Mouse (Mus musculus) megakaryocyte, adult 5-6 weeks (primary cell): ENCODE measurements around the gene Me1. TPM values are rescaled to one million over a fixed set of nuclear protein-coding genes. Genes with fewer than 3 reads are reported as not detected.
"Not testable (repeated sequence)": the region's sequence is repeated elsewhere in the genome, so short reads cannot be mapped to it uniquely, and the experiment has no call there.

Source experiments
- ATAC-seq: 2 replicates; pipeline ENCODE4 v1.8.0; 2016; ENCODE audit warnings: mild to moderate bottlenecking, inconsistent platforms; ENCODE audit not compliant: poor library complexity, severe bottlenecking
- total RNA-seq, 2 experiments: library from RNA; stranded (forward) in 1 of 2; stranded (reverse) in 1 of 2; fragments of 153-499, 151-499 nt in 1 of 2; fragments of 221-1000, 200-1000 nt in 1 of 2; gene quantifications; 2 replicates each; pipeline versions ENCODE4 v1.2.3 to v1.2.4; 2015 to 2017

Gene Me1
- total RNA-seq, 2 experiments from 2014 or later, result not detected

DNA sequence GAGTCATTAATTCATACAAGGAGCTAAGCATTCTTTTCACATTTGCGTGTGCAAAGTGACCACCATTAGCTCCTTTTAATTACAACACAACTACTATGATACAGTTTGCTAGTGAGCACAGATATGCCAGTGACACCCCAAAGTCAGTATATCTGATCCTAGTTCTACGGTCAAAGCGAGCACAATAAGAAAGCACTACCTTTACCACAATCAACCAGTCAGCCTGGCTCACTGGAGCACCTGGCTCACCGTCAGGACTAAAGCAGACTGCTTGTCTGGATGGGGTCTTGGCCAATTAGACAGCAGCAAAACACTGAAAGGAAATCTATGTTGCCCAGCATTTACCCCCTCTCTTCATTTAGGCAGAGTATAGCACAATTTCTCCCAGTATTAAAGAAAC lies 83.7 kb downstream of the Me1 start:
- no peak for ATAC-seq

DNA sequence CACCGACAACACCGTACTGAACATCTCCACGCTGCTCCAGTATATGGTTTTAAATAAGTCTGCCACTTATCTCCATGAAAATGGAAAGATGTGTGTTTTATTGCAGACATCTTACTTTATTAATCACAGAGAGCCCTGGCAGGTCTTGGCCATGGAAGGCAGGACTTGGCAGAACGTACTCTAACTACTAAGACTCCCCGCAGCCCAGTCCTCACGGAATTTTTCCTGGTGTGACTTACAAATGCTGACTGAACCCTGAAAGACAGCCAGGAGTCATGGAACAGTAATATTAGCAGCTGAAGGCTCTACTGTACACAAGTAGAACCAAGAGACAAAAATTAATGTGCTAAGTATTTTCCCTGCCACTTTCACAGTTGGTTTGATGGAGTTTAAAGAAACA lies 90.0 kb downstream of the Me1 start:
- ATAC-seq, result no peak

DNA sequence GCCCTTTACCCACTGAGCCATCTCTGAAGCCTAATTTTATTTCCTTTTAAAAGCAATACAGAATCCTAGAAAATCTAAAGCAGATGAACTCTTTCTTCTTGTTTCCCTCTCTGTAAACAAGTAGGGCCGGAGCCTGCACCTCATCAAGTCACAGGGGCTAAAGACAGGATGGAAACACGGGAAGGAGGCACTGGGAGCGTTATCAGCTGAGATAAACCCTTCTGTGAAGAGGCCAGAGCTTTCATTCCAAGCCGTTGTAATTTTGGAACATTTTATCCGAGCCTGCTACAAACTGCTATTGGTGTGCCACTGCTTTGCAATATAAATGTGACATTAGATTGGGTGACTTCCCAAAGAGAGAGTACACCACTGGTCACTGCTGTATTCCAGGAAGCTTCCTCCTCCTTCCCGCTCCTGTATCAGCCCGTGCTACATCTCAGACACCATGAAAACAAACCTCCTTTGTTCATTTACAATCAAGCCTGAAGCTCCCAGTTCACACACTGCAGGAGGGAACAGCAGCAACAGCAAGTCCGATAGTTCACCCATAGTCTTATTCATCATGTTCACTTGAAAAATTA lies 95.9 kb downstream of the Me1 start:
- ATAC-seq, result no peak

DNA sequence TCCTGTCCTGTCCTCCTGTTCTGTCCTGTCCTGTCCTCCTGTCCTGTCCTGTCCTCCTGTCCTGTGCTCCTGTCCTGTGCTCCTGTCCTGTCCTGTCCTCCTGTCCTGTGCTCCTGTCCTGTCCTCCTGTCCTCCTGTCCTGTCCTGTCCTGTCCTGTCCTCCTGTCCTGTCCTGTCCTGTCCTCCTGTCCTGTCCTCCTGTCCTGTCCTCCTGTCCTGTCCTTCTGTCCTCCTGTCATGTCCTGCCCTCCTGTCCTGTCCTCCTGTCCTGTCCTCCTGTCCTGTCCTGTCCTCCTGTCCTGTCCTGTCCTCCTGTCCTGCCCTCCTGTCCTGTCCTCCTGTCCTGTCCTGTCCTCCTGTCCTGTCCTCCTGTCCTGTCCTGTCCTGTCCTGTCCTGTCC lies 98.8 kb downstream of the Me1 start:
- not testable (repeated sequence) for ATAC-seq

DNA sequence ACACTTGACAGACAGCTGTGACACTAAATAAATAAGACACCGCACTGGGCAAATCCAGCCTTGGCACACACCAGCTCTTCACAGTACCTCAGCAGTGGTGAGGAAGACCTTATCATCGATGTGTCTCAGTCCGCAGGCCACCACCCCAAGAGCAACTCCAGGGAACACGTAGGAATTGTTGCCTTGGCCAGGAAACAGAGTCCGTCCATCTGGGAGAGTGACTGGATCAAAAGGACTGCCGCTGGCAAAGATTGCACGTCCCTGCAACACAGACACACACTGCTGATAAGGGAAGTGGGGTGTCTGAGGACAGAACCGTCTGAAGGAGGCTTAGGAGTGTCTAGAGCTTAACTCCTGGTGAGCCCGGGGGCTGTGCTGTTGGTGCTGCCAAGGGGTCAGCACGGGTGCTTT lies 101.4 kb downstream of the Me1 start:
- not testable (repeated sequence) for ATAC-seq

DNA sequence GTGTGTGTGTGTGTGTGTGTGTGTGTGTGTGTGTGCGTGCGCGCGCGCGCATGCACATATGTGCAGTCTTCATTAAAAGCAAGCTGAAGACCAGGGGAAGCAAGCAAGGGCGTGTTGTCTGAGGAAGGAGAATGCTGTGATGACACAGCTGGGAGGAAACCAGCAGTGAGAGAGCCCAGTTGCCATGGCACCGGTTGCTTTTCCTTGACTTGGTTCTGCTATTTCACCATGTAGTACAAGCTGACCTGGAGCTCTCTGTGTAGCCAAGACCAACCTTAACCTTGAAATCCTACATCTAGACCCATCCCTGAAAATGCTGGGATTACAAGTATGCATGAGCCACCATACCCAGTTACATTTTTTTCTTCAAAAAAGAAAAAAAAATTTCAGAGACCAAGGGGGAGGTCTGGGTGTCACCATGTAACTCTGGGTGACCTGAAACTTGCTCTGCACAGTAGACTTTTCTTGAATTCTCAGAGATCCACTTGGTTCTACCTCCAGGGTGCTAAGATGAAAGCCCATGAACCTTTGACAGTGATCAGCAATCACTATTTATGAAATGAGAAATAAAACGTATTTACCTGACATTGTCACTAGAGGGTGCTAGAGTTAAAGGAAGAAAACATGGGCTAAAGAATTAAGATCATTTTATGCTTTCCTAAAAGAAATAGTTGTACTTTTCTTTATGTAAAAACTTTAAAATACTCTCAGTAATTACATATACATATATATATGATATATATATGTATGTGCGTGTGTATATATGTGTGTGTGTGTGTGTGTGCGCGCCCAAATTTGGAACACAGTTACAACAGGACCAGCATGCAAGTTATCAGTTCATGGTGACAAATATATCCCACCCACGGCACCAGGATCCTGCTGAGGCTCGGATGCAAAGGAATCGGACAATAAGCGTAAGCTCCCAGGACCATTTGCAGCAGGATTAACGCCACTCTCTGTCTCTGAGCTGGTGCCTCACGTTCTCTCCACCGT lies 102.8 kb downstream of the Me1 start:
- ATAC-seq, result peak; percentile 97

DNA sequence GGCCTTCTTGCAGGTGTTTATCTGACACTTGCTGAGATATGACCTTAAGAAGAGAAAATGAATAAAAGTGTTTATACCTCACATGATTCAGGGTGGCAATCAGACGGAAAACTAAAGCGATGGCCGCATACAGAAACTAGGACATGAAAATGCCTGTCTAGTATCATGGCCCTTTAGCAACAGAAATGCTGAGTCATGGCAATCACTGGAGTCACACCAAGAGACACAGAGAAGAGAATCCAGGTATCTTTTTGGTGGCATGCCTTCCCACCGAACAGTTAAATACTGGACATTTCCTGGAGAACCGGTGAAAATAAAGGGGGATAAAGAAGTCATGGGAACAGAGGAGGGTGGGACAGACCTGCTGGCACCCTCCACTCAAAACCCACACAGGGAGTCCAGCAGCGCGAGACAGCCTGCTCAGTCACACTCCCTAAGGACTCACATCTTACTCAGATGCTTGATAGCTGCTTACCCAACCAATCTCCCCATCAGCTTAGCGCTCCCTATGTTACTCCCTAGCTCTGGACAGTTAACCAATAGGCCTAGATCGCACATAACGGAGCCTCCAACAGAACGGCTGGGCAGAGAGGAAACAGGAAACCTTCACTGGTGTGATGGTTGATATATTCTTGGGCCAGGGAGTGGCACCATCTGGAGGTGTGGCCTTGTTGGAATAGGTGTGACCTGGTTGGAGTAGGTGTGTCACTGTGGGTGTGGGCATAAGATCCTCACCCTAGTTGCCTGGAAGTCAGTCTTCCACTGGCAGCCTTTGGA lies 108.5 kb downstream of the Me1 start:
- ATAC-seq, result no peak

DNA sequence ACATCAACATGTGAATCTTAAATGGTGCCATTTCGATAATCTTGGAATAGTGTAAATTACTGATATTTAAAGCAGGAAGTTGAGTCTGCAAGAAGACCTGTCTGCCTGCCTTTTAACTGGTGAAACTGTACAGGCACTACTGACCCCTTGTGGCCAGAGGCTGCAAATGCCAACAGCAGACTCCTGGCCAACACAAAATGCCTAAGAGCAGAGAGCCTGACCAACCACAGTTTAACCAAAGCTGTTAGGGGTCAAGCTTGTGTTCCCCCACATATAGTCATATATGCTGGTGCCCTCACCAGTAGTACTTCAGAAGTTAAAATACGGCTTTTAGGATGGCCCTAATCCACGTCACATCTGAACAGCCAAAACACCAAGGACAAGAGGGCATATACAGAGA lies 112.0 kb downstream of the Me1 start:
- peak; percentile 89 for ATAC-seq

DNA sequence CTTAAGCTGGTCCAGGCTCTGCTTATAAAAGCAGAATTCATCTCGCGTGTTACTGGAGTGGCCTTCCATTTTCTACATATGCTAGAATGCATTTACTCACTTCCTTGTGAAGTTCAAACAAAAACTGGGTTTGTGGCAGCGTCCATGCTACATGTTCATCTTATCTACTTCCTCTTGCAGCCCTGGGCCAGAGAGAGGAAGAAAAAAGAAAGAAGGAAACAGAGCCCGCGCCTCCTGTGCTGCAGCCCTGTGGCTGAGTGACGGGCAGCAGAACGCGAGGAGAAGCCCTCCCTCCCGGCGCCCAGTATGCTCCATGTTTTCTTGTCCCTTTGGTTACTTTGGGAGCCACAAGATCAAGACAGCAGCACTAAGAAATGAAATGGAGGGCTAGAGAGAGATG lies 116.1 kb downstream of the Me1 start:
- ATAC-seq, result peak; percentile 86

DNA sequence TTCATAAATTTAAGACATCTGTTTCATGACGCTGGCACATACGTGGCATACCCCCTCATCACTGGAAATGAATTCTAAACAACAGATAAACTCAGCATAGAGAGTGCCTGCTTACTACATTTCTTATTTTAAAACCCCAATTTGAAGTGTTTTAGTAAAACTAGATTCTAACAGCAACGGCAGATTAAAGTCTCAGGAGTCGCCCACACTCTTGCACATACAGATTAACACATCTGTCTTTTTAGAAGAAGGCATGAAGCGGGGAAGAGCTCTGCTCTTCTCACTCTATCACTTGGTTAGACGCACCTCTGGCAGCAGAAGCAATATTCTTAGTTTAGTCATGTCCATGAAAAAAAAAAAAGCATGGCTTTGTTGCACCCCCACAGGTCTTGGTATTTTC lies 120.6 kb downstream of the Me1 start:
- no peak for ATAC-seq

DNA sequence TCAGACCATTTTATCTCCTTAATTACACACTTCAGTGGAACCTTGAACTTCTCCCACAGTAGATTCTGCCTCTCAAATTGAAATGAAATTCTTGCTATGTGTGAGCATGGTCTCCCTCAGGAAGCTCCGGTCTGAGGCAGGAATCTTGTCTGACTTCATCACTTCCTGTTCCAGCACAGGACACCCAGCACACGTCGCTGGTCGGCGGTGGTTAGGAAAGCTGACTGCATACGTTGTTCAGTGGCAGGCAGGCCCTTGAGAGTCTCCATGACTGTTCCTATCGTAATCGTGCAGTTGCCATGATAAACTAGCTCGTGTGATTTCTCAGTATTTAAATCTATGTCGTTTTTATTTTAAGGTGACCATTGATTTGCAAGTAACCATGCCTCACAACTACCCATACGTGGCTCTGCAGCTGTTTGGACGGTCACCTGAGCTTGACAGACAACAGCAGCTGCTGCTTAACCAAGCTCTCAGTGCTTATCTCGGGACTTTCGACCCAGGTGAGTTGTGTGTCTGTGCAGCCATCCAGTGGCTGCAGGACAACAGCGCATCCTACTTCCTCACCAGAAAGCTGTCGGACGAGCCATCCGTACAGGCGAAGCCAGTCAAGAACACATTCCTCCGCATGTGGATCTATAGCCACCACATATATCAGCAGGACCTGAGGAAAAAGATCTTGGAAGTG lies 122.0 kb downstream of the Me1 start:
- ATAC-seq, result no peak

DNA sequence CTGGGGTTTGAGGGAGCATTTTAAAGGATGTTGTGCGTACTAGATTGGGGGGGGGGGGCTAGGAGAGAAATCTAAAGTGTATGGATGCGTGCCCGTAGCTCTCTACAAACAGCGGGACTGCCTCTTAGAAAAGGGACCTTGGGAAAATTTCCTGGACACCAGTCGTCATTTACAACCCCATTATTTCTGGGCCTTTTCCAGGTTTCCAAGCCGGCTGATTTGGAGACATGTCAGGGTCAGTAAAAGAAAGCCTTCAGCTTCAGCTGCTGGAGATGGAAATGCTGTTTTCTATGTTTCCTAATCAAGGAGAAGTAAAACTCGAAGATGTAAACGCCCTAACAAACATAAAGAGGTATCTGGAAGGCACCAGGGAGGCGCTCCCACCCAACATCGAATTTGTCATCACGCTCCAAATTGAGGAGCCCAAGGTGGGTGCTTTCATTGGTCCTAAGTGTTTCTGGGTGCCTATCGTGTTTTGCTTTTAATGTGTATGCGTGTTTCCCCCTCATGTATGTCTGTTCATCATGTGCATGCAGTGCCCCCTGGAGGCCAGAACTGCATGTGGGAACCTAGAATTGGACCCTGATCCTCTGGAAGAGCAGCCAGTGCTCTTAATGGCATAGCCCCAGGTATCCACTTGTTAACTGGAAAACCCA lies 123.0 kb downstream of the Me1 start:
- ATAC-seq, result peak; percentile 69

DNA sequence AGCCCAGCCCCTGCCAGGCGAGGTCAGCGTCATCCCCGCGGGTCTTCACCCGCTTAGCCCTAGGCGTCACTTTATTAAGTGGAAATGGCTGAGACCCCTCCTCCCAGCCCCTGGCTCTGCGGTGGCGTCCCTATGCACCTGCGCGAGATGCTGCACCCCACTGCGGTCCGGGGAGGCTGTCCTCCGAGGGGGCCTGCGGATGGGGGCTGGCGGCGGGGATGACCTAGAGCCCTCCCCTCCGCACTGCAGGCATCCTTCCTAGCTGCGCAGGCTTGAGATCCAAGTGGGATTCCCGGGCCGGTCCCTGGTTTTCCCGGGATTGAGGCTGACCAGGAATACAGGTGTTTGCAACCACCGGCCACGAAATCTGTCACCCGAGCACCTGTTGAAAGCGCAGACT lies 123.6 kb downstream of the Me1 start:
- ATAC-seq, result peak; percentile 24

DNA sequence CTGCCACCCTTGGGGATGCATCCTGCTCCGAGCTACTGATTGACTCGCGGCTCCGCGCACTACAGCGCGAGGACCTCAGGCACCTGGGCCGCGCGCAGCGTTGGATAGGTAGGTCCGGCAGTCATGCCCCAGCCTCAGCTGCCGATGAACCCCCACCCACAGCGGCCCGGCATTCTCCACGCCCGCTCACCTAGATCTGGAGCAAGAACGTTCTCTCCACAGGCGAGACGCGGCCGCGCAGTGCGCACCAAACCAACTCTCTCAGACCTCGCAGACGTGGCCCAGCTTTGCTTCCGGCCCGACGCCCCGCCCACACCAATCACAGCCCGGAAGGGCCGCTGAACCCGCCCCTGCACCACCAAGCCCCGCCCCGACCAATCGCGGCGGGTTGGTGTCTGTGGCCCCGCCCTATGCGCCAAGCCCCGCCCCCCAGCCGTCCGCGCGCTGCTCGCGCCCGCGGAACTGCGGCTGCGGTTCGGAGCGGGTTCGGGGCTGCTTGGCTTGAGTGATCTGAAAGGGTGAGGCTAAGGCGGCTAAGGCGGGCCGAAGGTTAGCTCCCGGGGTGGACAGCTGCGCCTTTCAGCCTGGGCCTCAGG lies 124.1 kb downstream of the Me1 start, which contains the start of the genes Pgm3 and Rwdd2a:
TSS of gene Pgm3 (minus strand) at position 303 of the 596 bp plus-strand sequence.
TSS of gene Rwdd2a (plus strand) at position 452 of the 596 bp plus-strand sequence.
- ATAC-seq, result peak; percentile 90

DNA sequence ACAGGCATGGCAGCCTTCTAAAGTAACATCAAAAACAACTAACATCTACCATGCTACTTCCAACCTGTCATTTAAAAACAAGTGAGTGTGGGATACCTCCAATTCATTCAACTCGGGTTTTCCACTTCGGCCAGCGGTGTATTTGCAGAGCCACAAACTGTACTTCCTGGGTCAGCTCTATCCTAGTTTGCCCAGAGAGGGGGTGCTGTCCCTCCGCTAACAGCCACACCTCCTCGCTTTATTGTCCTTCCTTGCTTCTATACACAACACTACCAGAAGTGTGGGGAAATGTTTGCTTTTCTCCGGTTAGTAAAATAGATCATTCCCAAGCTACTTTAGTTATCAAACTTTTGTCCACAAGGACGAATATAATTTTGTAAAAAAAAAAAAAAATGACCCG lies 124.8 kb downstream of the Me1 start:
- no peak for ATAC-seq

DNA sequence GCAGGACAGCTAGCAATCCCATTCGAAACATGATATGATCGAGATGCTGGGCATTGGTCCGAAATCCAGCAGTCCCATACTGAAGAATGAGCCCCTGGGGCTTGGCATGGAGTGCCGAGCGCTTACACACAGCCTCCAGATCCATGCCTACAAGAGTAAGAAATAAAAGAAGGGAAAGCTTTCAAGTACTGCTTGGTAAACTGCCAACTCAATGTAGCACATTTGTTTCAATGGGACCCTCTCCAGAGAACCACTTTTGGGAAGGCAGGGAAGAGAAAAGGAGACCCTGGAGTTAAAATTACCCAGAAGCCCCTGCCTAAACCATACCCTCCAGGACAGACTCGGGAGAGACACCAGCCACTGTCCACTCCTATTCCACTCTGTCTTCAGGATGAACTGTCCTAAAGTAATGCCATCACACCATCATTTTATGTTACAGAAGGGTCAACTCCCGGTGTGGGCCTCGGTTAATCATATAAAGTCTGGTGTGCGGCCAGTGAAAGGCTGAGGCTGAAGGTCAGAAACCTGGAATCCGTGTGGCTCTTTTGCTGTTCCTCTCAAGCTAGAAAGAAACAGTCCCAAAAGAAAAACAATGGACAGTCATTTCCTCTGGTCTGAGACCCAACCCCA lies 125.4 kb downstream of the Me1 start:
- ATAC-seq, result no peak

DNA sequence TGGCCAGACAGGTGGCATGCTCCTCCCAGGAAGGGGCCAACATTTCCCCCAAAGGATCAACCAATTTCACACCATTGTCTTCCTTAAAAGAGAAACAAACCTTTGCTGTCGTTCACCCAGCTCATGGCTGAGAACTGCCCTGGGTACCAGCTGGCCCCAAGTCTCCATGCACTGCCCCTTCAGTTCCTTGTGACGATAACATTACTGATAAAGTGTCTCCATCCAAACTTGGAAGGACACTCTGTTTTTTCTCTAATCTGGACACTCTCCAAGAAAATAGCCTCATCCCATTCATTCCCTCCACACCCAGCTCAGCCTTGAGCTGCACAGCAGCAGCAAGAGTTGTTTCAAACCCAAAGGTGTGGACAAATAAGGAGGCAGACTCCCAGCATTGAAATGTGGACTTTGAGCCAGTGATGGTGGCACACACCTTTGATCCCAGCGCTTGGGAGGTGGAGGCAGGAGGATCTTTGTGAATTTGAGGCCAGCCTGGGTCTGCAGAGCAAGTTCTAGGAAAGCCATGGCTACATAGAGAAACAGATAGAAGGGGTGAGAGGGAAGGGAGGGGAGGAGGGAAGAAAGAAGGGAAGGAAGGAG lies 126.3 kb downstream of the Me1 start:
- no peak for ATAC-seq

DNA sequence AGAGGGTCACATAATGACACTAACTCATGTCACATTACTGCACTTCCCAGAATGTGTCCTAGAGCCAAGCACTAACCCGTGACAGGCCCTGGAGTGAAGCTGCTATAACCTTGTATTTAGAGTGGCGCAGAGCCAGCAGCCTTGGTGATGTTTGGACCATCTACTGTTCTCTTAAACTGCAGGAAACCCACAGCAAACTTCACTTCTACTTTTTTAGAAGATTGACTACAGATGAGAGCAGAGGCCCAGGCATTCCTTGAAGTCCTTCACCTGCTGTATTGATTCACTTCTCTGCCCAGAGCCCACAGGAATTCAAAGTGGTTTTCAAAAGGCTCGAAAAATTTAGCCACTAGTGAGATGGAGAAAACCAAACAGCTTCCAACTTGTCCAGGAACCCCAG lies 135.2 kb downstream of the Me1 start:
- no peak for ATAC-seq

DNA sequence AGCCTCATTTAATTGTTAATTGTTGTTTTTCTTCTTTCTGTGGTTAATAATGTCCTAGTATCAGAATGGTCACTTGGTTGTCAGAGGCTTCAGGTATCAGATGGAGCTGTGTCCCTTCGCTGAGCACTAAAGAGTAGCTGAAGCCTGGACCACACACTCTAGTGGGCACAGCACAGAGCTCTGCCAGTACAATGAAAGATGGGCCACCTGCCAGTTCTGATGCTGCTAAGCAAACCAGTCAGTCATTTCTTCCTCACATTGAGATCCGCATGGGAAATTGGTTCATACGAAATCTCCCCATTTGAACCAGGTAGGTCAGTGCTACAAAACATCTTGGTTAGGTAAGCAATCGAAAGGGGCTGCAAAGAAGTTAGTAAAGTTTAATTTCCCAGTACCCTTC lies 141.1 kb downstream of the Me1 start:
- ATAC-seq, result no peak
